Mouse (Mus musculus) neutrophil, adult 59 days (primary cell): ENCODE results near the gene Ptbp3. TPM values are rescaled to one million over a fixed set of nuclear protein-coding genes. Genes with fewer than 3 reads are reported as not detected.

ENCODE experiments used
- total RNA-seq, 2 experiments: library from RNA; stranded (reverse); gene quantifications; 1 replicate in 1 of 2; 2 replicates in 1 of 2; pipeline ENCODE4 v1.2.4; 2023

The Ptbp3 gene
- total RNA-seq: 100 to 1,000 TPM; 297 to 338 TPM

GRCm38 (mm10) chr4:59549175-59549976 lies at the start of gene Ptbp3:
Gene Ptbp3 (minus strand): TSS chr4:59549364.

GRCm38 (mm10) chr4:59581314-59582185 lies 32.4 kb upstream of the Ptbp3 start, which contains the start of gene Hsdl2:
Gene Hsdl2 (plus strand): TSS chr4:59581563.

GRCm38 (mm10) chr4:59437990-59438854 lies 110.9 kb downstream of the Ptbp3 start, which contains the start of gene Susd1:
Gene Susd1 (minus strand): TSS chr4:59438633.

Other genes starting within 250 kb of the Ptbp3 start
- gene Susd1, start 110.7 kb downstream of the Ptbp3 start, total RNA-seq: 10 to 100 TPM; 42.5 to 58.8 TPM
- gene Hsdl2, start 32.2 kb upstream of the Ptbp3 start, total RNA-seq: 10 to 100 TPM; 16.2 to 16.3 TPM
- gene E130308A19Rik, start 76.8 kb upstream of the Ptbp3 start, total RNA-seq: 1 to 10 TPM; 3.8 to 6.4 TPM